In the genomic region with DNA sequence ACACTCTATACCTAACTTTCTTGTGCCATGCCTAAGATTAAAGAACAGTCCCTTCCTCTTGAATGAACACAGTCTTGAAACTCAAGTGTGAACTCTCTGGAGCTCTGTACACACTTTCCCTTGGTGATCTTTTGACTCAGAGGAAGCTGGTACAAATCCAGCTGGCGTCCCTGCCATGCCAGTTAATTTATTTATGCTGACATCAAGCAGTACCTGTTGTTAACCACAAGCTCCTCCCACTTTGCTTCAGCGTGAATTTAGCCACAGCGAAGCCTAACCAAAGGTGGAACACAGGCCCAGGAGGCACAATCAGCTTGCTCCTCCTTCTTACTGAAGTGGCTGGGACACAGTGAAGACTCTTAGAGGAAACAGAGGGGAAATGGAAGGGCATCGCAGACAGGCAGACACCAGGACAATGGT, we compare ENCODE assay signal across 9 mouse cellular contexts. TPM values are rescaled to one million over a fixed set of nuclear protein-coding genes. Genes with fewer than 3 reads are reported as not detected.
DNase-seq lines count a peak whose midpoint lies in the region; ATAC-seq lines count a peak whose summit lies in the region.
"Had no signal": no experiment of that assay in that cellular context is flagged by ENCODE, and none has a peak within 500 bp of the region (broad histone marks: within the 10 kb centered on the region; RNA-seq: fewer than 3 reads in every experiment).

No protein-coding gene starts in this region.

- no peak overlapping the region for H3K27ac ChIP-seq in heart, embryonic 11.5 days (ENCODE audit: low read depth, low read length)
- H3K27ac ChIP-seq in hindbrain, embryonic 15.5 days (replicated peaks) = no peak overlapping the region
- no peak overlapping the region for H3K27ac ChIP-seq in liver, embryonic 11.5 days (ENCODE audit: low read depth, low read length)

- no peak overlapping the region for H3K9ac ChIP-seq in heart, embryonic 11.5 days (ENCODE audit: low read depth, low read length)
- no peak overlapping the region for H3K9ac ChIP-seq in hindbrain, embryonic 15.5 days
- H3K9ac ChIP-seq in liver, embryonic 11.5 days (ENCODE audit: low read depth, low read length) = no peak overlapping the region

- no peak for DNase-seq in heart, adult 9 months (ENCODE audit: low spot score in 2 of 2)
- peak; percentile 31 for DNase-seq in embryo, embryonic 10 days (ENCODE audit: low spot score)
- DNase-seq in liver, embryonic 11.5 days (ENCODE audit: low spot score) = no peak
- DNase-seq in naive thymus-derived CD4-positive, alpha-beta T cell, adult 2 months (ENCODE audit: low read depth) = peak; percentile 54
- no peak for DNase-seq in yolk sac, embryonic 10.5 days (ENCODE audit: low spot score)
- DNase-seq in MN1 (ENCODE audit: low spot score) = no peak

- ATAC-seq in heart, embryonic 11.5 days (replicated peaks; ENCODE audit: insufficient number of reproducible peaks, low FRiP score, low TSS enrichment) = no peak
- 0 out of 2 replicates have a peak, but pooled peaks have one; percentile 42 for ATAC-seq in hindbrain, embryonic 15.5 days (ENCODE audit: low FRiP score, low read depth)
- ATAC-seq in liver, embryonic 11.5 days (replicated peaks; ENCODE audit: low FRiP score) = no peak
- ATAC-seq: Patski had no signal

- H3K4me2 ChIP-seq in heart, embryonic 11.5 days = peak overlapping the region; percentile 33
- H3K4me2 ChIP-seq in hindbrain, embryonic 15.5 days = peak overlapping the region; percentile 36
- H3K4me2 ChIP-seq in liver, embryonic 11.5 days = peak overlapping the region; percentile 18

- peak overlapping the region; percentile 11; the same call in 1 of the 2 replicates for H3K4me3 ChIP-seq in heart, embryonic 11.5 days (ENCODE audit: low read depth, low read length)
- no peak overlapping the region for H3K4me3 ChIP-seq in hindbrain, embryonic 15.5 days
- H3K4me3 ChIP-seq in liver, embryonic 11.5 days (ENCODE audit: low read depth, low read length) = no peak overlapping the region

- H3K9me3 ChIP-seq in heart, embryonic 11.5 days (replicated peaks; ENCODE audit: control insufficient read depth, low read length) = no peaks in the 10 kb centered on the region
- no peaks in the 10 kb centered on the region for H3K9me3 ChIP-seq in hindbrain, embryonic 15.5 days
- no peaks in the 10 kb centered on the region for H3K9me3 ChIP-seq in liver, embryonic 11.5 days (ENCODE audit: control insufficient read depth, low read length)

- H3K36me3 ChIP-seq in heart, embryonic 11.5 days (ENCODE audit: control insufficient read depth, insufficient read depth, low read length) = no peaks in the 10 kb centered on the region
- no peaks in the 10 kb centered on the region for H3K36me3 ChIP-seq in hindbrain, embryonic 15.5 days
- no peaks in the 10 kb centered on the region for H3K36me3 ChIP-seq in liver, embryonic 11.5 days (ENCODE audit: control insufficient read depth, insufficient read depth, low read length)

- WGBS in heart, embryonic 11.5 days (ENCODE audit: insufficient replicate concordance) = 26% methylated on average over 4 of the region's 4 CpGs
- WGBS in hindbrain, embryonic 15.5 days = 8% methylated on average over 4 of the region's 4 CpGs
- 18% methylated on average over 4 of the region's 4 CpGs for WGBS in liver, embryonic 11.5 days

- no peaks in the 10 kb centered on the region for H3K27me3 ChIP-seq in heart, embryonic 11.5 days (ENCODE audit: control insufficient read depth, insufficient read depth, low read length)
- no peaks in the 10 kb centered on the region for H3K27me3 ChIP-seq in hindbrain, embryonic 15.5 days
- no peaks in the 10 kb centered on the region for H3K27me3 ChIP-seq in liver, embryonic 11.5 days (replicated peaks; ENCODE audit: control insufficient read depth, insufficient read depth, low read length)

- no peaks in the 10 kb centered on the region for H3K4me1 ChIP-seq in heart, embryonic 11.5 days (ENCODE audit: control insufficient read depth, insufficient read depth, low read length)
- 0 out of 2 replicates have a peak, but pooled peaks cover 4% of the 10 kb centered on the region for H3K4me1 ChIP-seq in hindbrain, embryonic 15.5 days (replicated peaks)
- H3K4me1 ChIP-seq in liver, embryonic 11.5 days (replicated peaks; ENCODE audit: control insufficient read depth, insufficient read depth, low read length) = 0 out of 2 replicates have a peak, but pooled peaks cover 2% of the 10 kb centered on the region

RNA-seq across cellular contexts. Expression of gene Aicda, which starts 20.7 kb away (rescaled TPM):
- polyA plus RNA-seq in heart, embryonic 11.5 days (2014; fragmentation: Nextera tagmentation; extraction: Ambion mirVana) = 0.16 TPM in 1 of 2 replicates, not detected in the other
- polyA plus RNA-seq in hindbrain, embryonic 15.5 days (2015; fragmentation: Nextera tagmentation; extraction: Ambion mirVana) = 0.25 and 0.77 TPM in 2 replicates
- polyA plus RNA-seq in liver, embryonic 11.5 days (2014; fragmentation: Nextera tagmentation; extraction: Ambion mirVana) = 0.18 TPM in 1 of 2 replicates, not detected in the other
- polyA plus RNA-seq: Patski had no signal

RNA-seq across cellular contexts. Expression of gene Mfap5, which starts 27.2 kb away (rescaled TPM):
- 5.4 and 5.9 TPM in 2 replicates for polyA plus RNA-seq in heart, embryonic 11.5 days (2014; fragmentation: Nextera tagmentation; extraction: Ambion mirVana)
- polyA plus RNA-seq in hindbrain, embryonic 15.5 days (2015; fragmentation: Nextera tagmentation; extraction: Ambion mirVana) = 2.8 and 3.5 TPM in 2 replicates
- 0.67 and 0.96 TPM in 2 replicates for polyA plus RNA-seq in liver, embryonic 11.5 days (2014; fragmentation: Nextera tagmentation; extraction: Ambion mirVana)
- polyA plus RNA-seq: Patski had no signal

RNA-seq across cellular contexts. Expression of gene Rimklb, which starts 34.3 kb away (rescaled TPM):
- 8.7 and 10.9 TPM in 2 replicates for polyA plus RNA-seq in heart, embryonic 11.5 days (2014; fragmentation: Nextera tagmentation; extraction: Ambion mirVana)
- polyA plus RNA-seq in hindbrain, embryonic 15.5 days (2015; fragmentation: Nextera tagmentation; extraction: Ambion mirVana) = 106 and 111 TPM in 2 replicates
- polyA plus RNA-seq in liver, embryonic 11.5 days (2014; fragmentation: Nextera tagmentation; extraction: Ambion mirVana) = 7.7 and 8.1 TPM in 2 replicates
- polyA plus RNA-seq: Patski had no signal

Comparison
In these comparisons a context has a peak if more than half of its experiments do, and no peak if none do; other contexts are left out.
1. DNase-seq: peak in embryo, embryonic 10 days (single experiment) and naive thymus-derived CD4-positive, alpha-beta T cell, adult 2 months (single experiment); none in heart, adult 9 months (0 of 2), liver, embryonic 11.5 days (single experiment), yolk sac, embryonic 10.5 days (single experiment) and MN1 (single experiment).
2. Peak in every context shown above with its lines, with median percentiles within 50 percentile points of each other: H3K4me2 ChIP-seq.